Mouse (Mus musculus) CH12.LX (cell line): ENCODE data around the gene Arhgef10l. TPM values are rescaled to one million over a fixed set of nuclear protein-coding genes. Genes with fewer than 3 reads are reported as not detected.

Source experiments
- DNase-seq: peaks from one replicate; pipeline ENCODE4 v3.0.0-alpha.2; 2013; ENCODE audit errors: extremely low read depth
- H3K27ac ChIP-seq: 2 replicates; pipeline ENCODE4 v1.5.1; 2012; ENCODE audit warnings: low read depth, mild to moderate bottlenecking, control low read depth, moderate library complexity; ENCODE audit not compliant: insufficient read depth
- H3K27me3 ChIP-seq: replicated peaks from 2 replicates; pipeline ENCODE3; 2012; ENCODE audit warnings: inconsistent platforms
- H3K36me3 ChIP-seq, 2 experiments: replicated peaks in 1 of 2; 2 replicates each; pipeline versions ENCODE3 to v1.6.1; 2012; ENCODE audit warnings: inconsistent platforms in 1 of 2, low read length in 1 of 2, mild to moderate bottlenecking in 1 of 2, mixed read lengths in 1 of 2, moderate library complexity in 1 of 2; ENCODE audit not compliant: control insufficient read depth in 1 of 2, insufficient read depth in 1 of 2
- H3K4me1 ChIP-seq, 2 experiments: 2 replicates each; pipeline ENCODE4 v1.6.1; 2012; ENCODE audit warnings: inconsistent platforms in 1 of 2, moderate library complexity in 1 of 2; ENCODE audit not compliant: insufficient read depth in 2 of 2, control insufficient read depth in 1 of 2
- H3K4me2 ChIP-seq: 2 replicates; pipeline ENCODE4 v1.6.1; 2012; ENCODE audit warnings: low read depth, mild to moderate bottlenecking, control low read depth; ENCODE audit not compliant: poor library complexity, insufficient read depth, severe bottlenecking
- H3K4me3 ChIP-seq, 3 experiments: fragments of 150-350 bp in 1 of 3; sonication (generic) in 1 of 3; replicated peaks in 1 of 3; 2 replicates each; pipeline versions ENCODE3 to v1.5.1; 2011 to 2012; ENCODE audit warnings: low read depth in 2 of 3, low read length in 2 of 3, mild to moderate bottlenecking in 2 of 3, moderate library complexity in 2 of 3, control low read depth in 1 of 3, improper control_type of control experiment in 1 of 3, inconsistent platforms in 1 of 3, mixed read lengths in 1 of 3; ENCODE audit not compliant: poor library complexity in 1 of 3
- H3K79me2 ChIP-seq: replicated peaks from 2 replicates; pipeline ENCODE4 v1.6.1; 2012; ENCODE audit warnings: mild to moderate bottlenecking, moderate library complexity; ENCODE audit not compliant: control insufficient read depth, poor library complexity, insufficient read depth, severe bottlenecking; ENCODE audit errors: extremely low read depth
- H3K9ac ChIP-seq: 2 replicates; pipeline ENCODE4 v1.6.1; 2012; ENCODE audit warnings: low read depth, mild to moderate bottlenecking, control low read depth, moderate library complexity; ENCODE audit not compliant: insufficient read depth
- H3K9me3 ChIP-seq: replicated peaks from 2 replicates; pipeline ENCODE3; 2012; ENCODE audit warnings: low read length, inconsistent platforms, mixed read lengths
- BHLHE40 ChIP-seq: IDR thresholded peaks from 2 replicates; pipeline ENCODE4 v1.6.1; 2011; ENCODE audit warnings: mild to moderate bottlenecking, low read depth, low read length, improper control_type of control experiment
- CHD1 ChIP-seq: IDR thresholded peaks from 2 replicates; pipeline ENCODE4 v1.6.1; 2012; ENCODE audit warnings: low read depth, low read length, improper control_type of control experiment, inconsistent platforms
- CHD2 ChIP-seq: IDR thresholded peaks from 2 replicates; pipeline ENCODE4 v1.6.1; 2011; ENCODE audit warnings: low read length, improper control_type of control experiment
- CTCF ChIP-seq, 2 experiments: IDR thresholded peaks in 1 of 2; conservative IDR thresholded peaks in 1 of 2; 2 replicates each; pipeline ENCODE4 v1.5.1; 2011 to 2012; ENCODE audit warnings: low read depth in 2 of 2, low read length in 2 of 2, improper control_type of control experiment in 1 of 2, inconsistent platforms in 1 of 2, mild to moderate bottlenecking in 1 of 2, moderate library complexity in 1 of 2
- E2F4 ChIP-seq: IDR thresholded peaks from 2 replicates; pipeline ENCODE4 v1.6.1; 2011; ENCODE audit warnings: low read depth, low read length, improper control_type of control experiment; ENCODE audit not compliant: insufficient replicate concordance
- ELF1 ChIP-seq: IDR thresholded peaks from 2 replicates; pipeline ENCODE4 v1.6.1; 2014; ENCODE audit warnings: low read depth, mild to moderate bottlenecking, inconsistent platforms, low read length, improper control_type of control experiment
- EP300 ChIP-seq: IDR thresholded peaks from 2 replicates; pipeline ENCODE4 v1.6.1; 2011; ENCODE audit warnings: low read length, improper control_type of control experiment
- ETS1 ChIP-seq: conservative IDR thresholded peaks from 2 replicates; pipeline ENCODE4 v1.6.1; 2012; ENCODE audit warnings: low read depth, mild to moderate bottlenecking, inconsistent platforms, low read length, improper control_type of control experiment, moderate library complexity
- GABPA ChIP-seq: IDR thresholded peaks from 2 replicates; pipeline ENCODE4 v1.6.1; 2012; ENCODE audit warnings: low read depth, low read length, improper control_type of control experiment, inconsistent platforms; ENCODE audit not compliant: insufficient replicate concordance
- HCFC1 ChIP-seq: IDR thresholded peaks from 2 replicates; pipeline ENCODE4 v1.6.1; 2012; ENCODE audit warnings: low read depth, mild to moderate bottlenecking, inconsistent platforms, low read length, improper control_type of control experiment
- IRF4 ChIP-seq: IDR thresholded peaks from 2 replicates; pipeline ENCODE4 v1.6.1; 2014; ENCODE audit warnings: low read depth, mild to moderate bottlenecking, inconsistent platforms, low read length, improper control_type of control experiment
- JUN ChIP-seq: IDR thresholded peaks from 2 replicates; pipeline ENCODE4 v1.6.1; 2011; ENCODE audit warnings: low read depth, mild to moderate bottlenecking, low read length, improper control_type of control experiment, moderate library complexity; ENCODE audit not compliant: insufficient read depth
- JUND ChIP-seq: conservative IDR thresholded peaks from 2 replicates; pipeline ENCODE4 v1.6.1; 2011; ENCODE audit warnings: low read depth, low read length, improper control_type of control experiment
- KAT2A ChIP-seq: IDR thresholded peaks from 2 replicates; pipeline ENCODE4 v1.6.1; 2012; ENCODE audit warnings: low read length, improper control_type of control experiment, inconsistent platforms; ENCODE audit not compliant: insufficient replicate concordance
- MAFK ChIP-seq: IDR thresholded peaks from 2 replicates; pipeline ENCODE4 v1.6.1; 2011; ENCODE audit warnings: low read length, improper control_type of control experiment; ENCODE audit not compliant: insufficient replicate concordance
- MAX ChIP-seq: IDR thresholded peaks from 2 replicates; pipeline ENCODE4 v1.6.1; 2011; ENCODE audit warnings: low read length, improper control_type of control experiment
- MAZ ChIP-seq: IDR thresholded peaks from 2 replicates; pipeline ENCODE4 v1.6.1; 2012; ENCODE audit warnings: low read depth, mild to moderate bottlenecking, inconsistent platforms, low read length, improper control_type of control experiment, moderate library complexity
- MEF2A ChIP-seq: IDR thresholded peaks from 2 replicates; pipeline ENCODE4 v1.6.1; 2014; ENCODE audit warnings: low read depth, mild to moderate bottlenecking, inconsistent platforms, low read length, improper control_type of control experiment, borderline replicate concordance
- MXI1 ChIP-seq: IDR thresholded peaks from 2 replicates; pipeline ENCODE4 v1.6.1; 2011; ENCODE audit warnings: mild to moderate bottlenecking, low read depth, low read length, improper control_type of control experiment
- MYC ChIP-seq: IDR thresholded peaks from 2 replicates; pipeline ENCODE4 v1.6.1; 2011; ENCODE audit warnings: low read depth, mild to moderate bottlenecking, improper control_type of control experiment, low read length
- NELFE ChIP-seq: IDR thresholded peaks from 2 replicates; pipeline ENCODE4 v1.6.1; 2011; ENCODE audit warnings: low read depth, low read length, improper control_type of control experiment
- NRF1 ChIP-seq: IDR thresholded peaks from 2 replicates; pipeline ENCODE4 v1.6.1; 2014; ENCODE audit warnings: low read depth, mild to moderate bottlenecking, inconsistent platforms, low read length, improper control_type of control experiment, moderate library complexity
- PAX5 ChIP-seq: IDR thresholded peaks from 2 replicates; pipeline ENCODE4 v1.6.1; 2012; ENCODE audit warnings: low read length, inconsistent platforms, mixed read lengths
- POLR2A ChIP-seq: IDR thresholded peaks from 2 replicates; pipeline ENCODE4 v1.6.1; 2011; ENCODE audit warnings: low read depth, mild to moderate bottlenecking, improper control_type of control experiment, low read length
- POLR2AphosphoS2 ChIP-seq: IDR thresholded peaks from 2 replicates; pipeline ENCODE4 v1.6.1; 2011; ENCODE audit warnings: low read depth, low read length, improper control_type of control experiment
- RAD21 ChIP-seq: IDR thresholded peaks from 2 replicates; pipeline ENCODE4 v1.6.1; 2011; ENCODE audit warnings: low read depth, mild to moderate bottlenecking, low read length, improper control_type of control experiment, moderate library complexity
- RCOR1 ChIP-seq: conservative IDR thresholded peaks from 2 replicates; pipeline ENCODE4 v1.6.1; 2012; ENCODE audit warnings: low read depth, mild to moderate bottlenecking, inconsistent platforms, low read length, improper control_type of control experiment
- SIN3A ChIP-seq: IDR thresholded peaks from 2 replicates; pipeline ENCODE4 v1.6.1; 2012; ENCODE audit warnings: low read length, improper control_type of control experiment, inconsistent platforms
- SMC3 ChIP-seq: IDR thresholded peaks from 2 replicates; pipeline ENCODE4 v1.6.1; 2011; ENCODE audit warnings: low read depth, low read length, improper control_type of control experiment
- TBP ChIP-seq: conservative IDR thresholded peaks from 2 replicates; pipeline ENCODE4 v1.6.1; 2011; ENCODE audit warnings: low read depth, low read length, improper control_type of control experiment
- TCF12 ChIP-seq: IDR thresholded peaks from 2 replicates; pipeline ENCODE4 v1.6.1; 2014; ENCODE audit warnings: low read depth, mild to moderate bottlenecking, inconsistent platforms, low read length, improper control_type of control experiment
- UBTF ChIP-seq: IDR thresholded peaks from 2 replicates; pipeline ENCODE4 v1.6.1; 2012; ENCODE audit warnings: low read depth, mild to moderate bottlenecking, inconsistent platforms, low read length, improper control_type of control experiment, moderate library complexity
- USF1 ChIP-seq: IDR thresholded peaks from 2 replicates; pipeline ENCODE4 v1.6.1; 2014; ENCODE audit warnings: low read depth, mild to moderate bottlenecking, inconsistent platforms, low read length, improper control_type of control experiment
- USF2 ChIP-seq: conservative IDR thresholded peaks from 2 replicates; pipeline ENCODE4 v1.6.1; 2011; ENCODE audit warnings: low read depth, low read length, improper control_type of control experiment
- ZC3H11A ChIP-seq: IDR thresholded peaks from 2 replicates; pipeline ENCODE4 v1.6.1; 2012; ENCODE audit warnings: low read depth, mild to moderate bottlenecking, inconsistent platforms, low read length, improper control_type of control experiment
- ZKSCAN1 ChIP-seq: IDR thresholded peaks from 2 replicates; pipeline ENCODE4 v1.6.1; 2012; ENCODE audit warnings: low read depth, inconsistent platforms, low read length, improper control_type of control experiment, borderline replicate concordance
- ZMIZ1 ChIP-seq: IDR thresholded peaks from 2 replicates; pipeline ENCODE4 v1.6.1; 2012; ENCODE audit warnings: low read depth, mild to moderate bottlenecking, inconsistent platforms, low read length, improper control_type of control experiment
- ZNF384 ChIP-seq: IDR thresholded peaks from 2 replicates; pipeline ENCODE4 v1.6.1; 2012; ENCODE audit warnings: low read depth, low read length, improper control_type of control experiment, inconsistent platforms
- dilution Hi-C: fragments of 300-500 bp; cut with MboI; formaldehyde crosslinking; loops from 2 replicates; pipeline ENCODE4 v1.14.3; 2020; ENCODE audit warnings: low sequenced_read_pairs; ENCODE audit not compliant: extremely low pct_unique_long_range_greater_than_20kb, extremely low pct_ligation_motif_present
- in situ Hi-C: fragments of 300-500 bp; cut with MboI; formaldehyde crosslinking; loops from 3 replicates; pipeline ENCODE4 v1.14.3; 2019; ENCODE audit warnings: low sequenced_read_pairs, low pct_ligation_motif_present, low pct_unique_long_range_greater_than_20kb, mixed read lengths
- polyA plus RNA-seq: library from polyadenylated mRNA; unstranded; fragments of >175 nt; gene quantifications from 2 replicates; pipeline ENCODE4 v1.2.1, GENCODE M21; 2012; ENCODE audit warnings: low read depth; ENCODE audit not compliant: insufficient read length
- total RNA-seq, 2 experiments: library from RNA; depleted of rRNA; stranded (reverse); fragments of 300-350 nt in 1 of 2; fragments of >200 nt in 1 of 2; gene quantifications; 2 replicates each; pipeline ENCODE4 v1.2.3; 2012 to 2014

Gene Arhgef10l
- total and polyA plus RNA-seq, 3 experiments: 4.5 to 15.8 (median 10.2) TPM

GRCm38 (mm10) chr4:140699441-140700127, 33.8 kb upstream of the Arhgef10l start:
- Histone ChIP-seq H3K9me3 (no peaks in the 10 kb centered on the region), H3K27me3 (no peaks in the 10 kb centered on the region), H3K36me3 (peaks cover 7 to 17% of the 10 kb centered on the region in 2 experiments), H3K4me3 (peak overlapping the region; percentile 63 to 90 (median 81)), H3K4me2 (peak overlapping the region; percentile 66), H3K4me1 (peaks cover 14 to 47% of the 10 kb centered on the region in 2 experiments), H3K27ac (peak overlapping the region; percentile 99), H3K9ac (peak overlapping the region; percentile 92), H3K79me2 (peaks cover 28% of the 10 kb centered on the region)
- DNase-seq: peak; percentile 94
- TF ChIP-seq MAFK: no peak
- peak; percentile 69 for TF ChIP-seq HCFC1
- peak; percentile 75 for TF ChIP-seq NRF1
- no peak for TF ChIP-seq E2F4
- peak; percentile 86 for TF ChIP-seq ELF1
- TF ChIP-seq MXI1: peak; percentile 86
- no peak for TF ChIP-seq ZKSCAN1
- TF ChIP-seq CHD2: 0 out of 2 replicates have a peak, but pooled peaks have one; percentile 50
- TF ChIP-seq MAZ: peak; percentile 67; the same call in 1 of the 2 replicates
- peak; percentile 89; the same call in 1 of the 2 replicates for TF ChIP-seq POLR2AphosphoS2
- no peak for TF ChIP-seq PAX5
- peak; percentile 99 for TF ChIP-seq MYC
- TF ChIP-seq RAD21: no peak
- peak; percentile 96 for TF ChIP-seq MAX
- peak; percentile 94 for TF ChIP-seq ZMIZ1
- TF ChIP-seq JUN: peak; percentile 71
- TF ChIP-seq UBTF: peak; percentile 82; the same call in 1 of the 2 replicates
- TF ChIP-seq TCF12: peak; percentile 74; the same call in 1 of the 2 replicates
- peak; percentile 78 for TF ChIP-seq ETS1
- peak; percentile 52; the same call in 1 of the 2 replicates for TF ChIP-seq IRF4
- TF ChIP-seq USF2: no peak
- no peak for TF ChIP-seq RCOR1
- TF ChIP-seq GABPA: no peak
- TF ChIP-seq ZNF384: no peak
- peak; percentile 93 for TF ChIP-seq POLR2A
- peak; percentile 46 for TF ChIP-seq USF1
- 0 out of 2 replicates have a peak, but pooled peaks have one; percentile 30 for TF ChIP-seq EP300
- 0 out of 2 replicates have a peak, but pooled peaks have one; percentile 66 for TF ChIP-seq KAT2A
- TF ChIP-seq CHD1: no peak; the same call in 1 of the 2 replicates
- TF ChIP-seq MEF2A: peak; percentile 86
- TF ChIP-seq NELFE: peak; percentile 92
- TF ChIP-seq CTCF (conservative IDR thresholded peaks at IDR 0.05 in 1 of 2, IDR thresholded peaks at IDR 0.05 in 1 of 2; ENCODE audit: low read depth in 2 of 2, low read length in 2 of 2): no peak
- no peak for TF ChIP-seq SMC3
- TF ChIP-seq SIN3A: no peak; the same call in 1 of the 2 replicates
- peak; percentile 77 for TF ChIP-seq BHLHE40
- peak; percentile 97 for TF ChIP-seq TBP
- peak; percentile 54 for TF ChIP-seq JUND
- TF ChIP-seq ZC3H11A: no peak
- dilution Hi-C loops: no loop called here
- in situ Hi-C loops: no loop called here
